Mouse (Mus musculus) midbrain, embryonic 14.5 days (tissue): ENCODE measurements around the gene Gdnf. TPM values are rescaled to one million over a fixed set of nuclear protein-coding genes. Genes with fewer than 3 reads are reported as not detected.

Source experiments
- ATAC-seq: fragments of 200-750 bp; cut with Nextera tagmentation; 2 replicates; pipeline ENCODE4 v1.8.0; 2017; ENCODE audit warnings: moderate number of reproducible peaks, moderate library complexity; ENCODE audit not compliant: low FRiP score, low TSS enrichment
- DNase-seq: peaks from one replicate; pipeline ENCODE4 v3.0.0-alpha.2; 2015
- H3K27ac ChIP-seq: fragments of 300-500 bp; sonication (generic); replicated peaks from 2 replicates; pipeline ENCODE4 v1.5.1; 2014; ENCODE audit warnings: mild to moderate bottlenecking, low read depth, low read length, moderate library complexity
- H3K27me3 ChIP-seq: fragments of 300-500 bp; sonication (generic); 2 replicates; pipeline ENCODE4 v1.6.1; 2014; ENCODE audit warnings: low read length, control low read depth, mixed read lengths; ENCODE audit not compliant: control insufficient read depth, insufficient read depth
- H3K36me3 ChIP-seq: fragments of 300-500 bp; sonication (generic); 2 replicates; pipeline ENCODE4 v1.6.1; 2014; ENCODE audit warnings: low read length, control low read depth; ENCODE audit not compliant: control insufficient read depth, insufficient read depth
- H3K4me1 ChIP-seq: fragments of 300-500 bp; sonication (generic); 2 replicates; pipeline ENCODE4 v1.6.1; 2014; ENCODE audit warnings: mild to moderate bottlenecking, antibody characterized with exemption, low read length, control low read depth; ENCODE audit not compliant: control insufficient read depth, insufficient read depth
- H3K4me2 ChIP-seq: fragments of 300-500 bp; sonication (generic); 2 replicates; pipeline ENCODE4 v1.6.1; 2014; ENCODE audit warnings: mild to moderate bottlenecking, low read length, moderate library complexity
- H3K4me3 ChIP-seq: fragments of 300-500 bp; sonication (generic); replicated peaks from 2 replicates; pipeline ENCODE4 v1.5.1; 2014; ENCODE audit warnings: low read depth, low read length
- H3K9ac ChIP-seq: fragments of 300-500 bp; sonication (generic); replicated peaks from 2 replicates; pipeline ENCODE4 v1.6.1; 2014; ENCODE audit warnings: mild to moderate bottlenecking, low read length, moderate library complexity
- H3K9me3 ChIP-seq: fragments of 300-500 bp; sonication (generic); 2 replicates; pipeline ENCODE4 v1.6.1; 2016; ENCODE audit warnings: low read length, control low read depth, mixed read lengths; ENCODE audit not compliant: control insufficient read depth
- WGBS: fragments of 180-500 bp; shearing (Covaris S2); extraction: QIAGEN DNeasy Blood & Tissue Kit; methylation state at CpG from one replicate; pipeline ENCODE4 v1.1.7; 2014; 5-methylcytosine and 5-hydroxymethylcytosine counted together
- polyA plus RNA-seq: library from polyadenylated mRNA; unstranded; fragments of >200 nt; fragmentation: Nextera tagmentation; extraction: Ambion mirVana; gene quantifications from 2 replicates; pipeline ENCODE4 v1.2.1, GENCODE M21; 2014

Gdnf gene
- polyA plus RNA-seq, 1 experiment from 2014 or later: 0.14 TPM

GRCm38 (mm10) chr15:7838921-7839309 is 28.3 kb downstream of the Gdnf start:
- DNase-seq (no peak), ATAC-seq (no peak)
- Histone ChIP-seq H3K27ac (no peak overlapping the region), H3K27me3 (no peaks in the 10 kb centered on the region), H3K36me3 (no peaks in the 10 kb centered on the region), H3K4me2 (no peak overlapping the region), H3K4me1 (no peaks in the 10 kb centered on the region), H3K9ac (no peak overlapping the region), H3K4me3 (no peak overlapping the region), H3K9me3 (no peaks in the 10 kb centered on the region)
- 74% methylated on average over 7 of the region's 7 CpGs for WGBS

DNA sequence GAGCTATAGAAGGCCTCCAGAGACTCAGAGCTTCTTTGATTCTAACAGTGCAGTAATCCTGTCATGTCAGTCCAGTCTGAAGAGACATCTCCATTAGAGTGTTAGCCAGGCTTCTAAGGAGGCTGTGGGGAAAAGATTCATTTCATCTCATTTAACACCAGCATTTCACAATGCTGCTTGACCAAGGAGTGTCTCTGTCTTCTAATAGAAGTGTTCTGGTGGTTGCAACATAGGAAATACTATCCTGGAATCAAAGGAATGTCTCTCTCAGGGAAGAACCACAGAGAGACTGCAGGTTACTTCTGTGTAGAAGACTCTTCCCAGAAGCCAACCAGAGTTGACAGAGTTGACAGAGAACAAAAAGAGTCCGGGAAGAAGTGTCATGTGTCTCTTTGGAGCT is 31.0 kb downstream of the Gdnf start:
- no peak overlapping the region for H3K4me2 ChIP-seq
- H3K9ac ChIP-seq: no peak overlapping the region
- 75% methylated on average over 1 of the region's 1 CpGs for WGBS
- H3K27me3 ChIP-seq: no peaks in the 10 kb centered on the region
- H3K36me3 ChIP-seq: no peaks in the 10 kb centered on the region
- no peak overlapping the region for H3K4me3 ChIP-seq
- no peaks in the 10 kb centered on the region for H3K4me1 ChIP-seq
- no peak overlapping the region for H3K27ac ChIP-seq
- no peaks in the 10 kb centered on the region for H3K9me3 ChIP-seq
- DNase-seq (no peak), ATAC-seq (no peak)

- no peaks in the 10 kb centered on the region for H3K36me3 ChIP-seq
- no peaks in the 10 kb centered on the region for H3K9me3 ChIP-seq
- DNase-seq (no peak), ATAC-seq (no peak)
- H3K4me3 ChIP-seq: no peak overlapping the region
- no peak overlapping the region for H3K27ac ChIP-seq
- H3K4me2 ChIP-seq: no peak overlapping the region
- WGBS: 84% methylated on average over 4 of the region's 4 CpGs
- no peaks in the 10 kb centered on the region for H3K4me1 ChIP-seq
- H3K27me3 ChIP-seq: no peaks in the 10 kb centered on the region
- no peak overlapping the region for H3K9ac ChIP-seq
These were observed 31.8 kb downstream of the Gdnf start for GRCm38 (mm10) chr15:7842398-7842797.

DNA sequence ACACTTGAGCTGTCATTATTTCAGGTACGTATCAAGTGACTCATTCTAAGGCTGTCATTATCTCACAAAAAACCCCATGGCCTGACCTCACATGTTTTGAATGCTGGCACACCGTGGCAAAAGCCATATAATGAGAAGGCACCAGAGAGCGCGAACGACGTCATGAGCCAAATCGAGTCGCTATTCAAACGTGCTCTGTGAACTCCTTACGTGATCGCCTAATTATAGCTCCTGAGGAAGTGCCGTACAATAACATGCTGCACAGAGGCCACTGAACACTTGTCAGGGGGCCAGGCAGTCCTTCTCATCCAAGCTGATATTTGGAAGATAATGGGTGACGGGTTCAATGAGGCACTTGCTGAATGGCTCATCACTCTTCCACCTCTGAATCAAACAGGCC is 46.8 kb downstream of the Gdnf start:
- H3K27ac ChIP-seq: no peak overlapping the region
- ATAC-seq (no peak), DNase-seq (no peak)
- H3K4me3 ChIP-seq: no peak overlapping the region
- H3K36me3 ChIP-seq: no peaks in the 10 kb centered on the region
- WGBS: 83% methylated on average over 13 of the region's 13 CpGs
- H3K9me3 ChIP-seq: no peaks in the 10 kb centered on the region
- no peak overlapping the region for H3K9ac ChIP-seq
- no peak overlapping the region for H3K4me2 ChIP-seq
- H3K27me3 ChIP-seq: no peaks in the 10 kb centered on the region
- H3K4me1 ChIP-seq: no peaks in the 10 kb centered on the region

GRCm38 (mm10) chr15:7858841-7859240 is 48.2 kb downstream of the Gdnf start:
- no peak overlapping the region for H3K4me2 ChIP-seq
- no peak for DNase-seq
- H3K4me3 ChIP-seq: no peak overlapping the region
- H3K27me3 ChIP-seq: no peaks in the 10 kb centered on the region
- H3K27ac ChIP-seq: no peak overlapping the region
- no peaks in the 10 kb centered on the region for H3K4me1 ChIP-seq
- no peak for ATAC-seq
- 87% methylated on average over 5 of the region's 5 CpGs for WGBS
- no peaks in the 10 kb centered on the region for H3K9me3 ChIP-seq
- no peak overlapping the region for H3K9ac ChIP-seq
- no peaks in the 10 kb centered on the region for H3K36me3 ChIP-seq

DNA sequence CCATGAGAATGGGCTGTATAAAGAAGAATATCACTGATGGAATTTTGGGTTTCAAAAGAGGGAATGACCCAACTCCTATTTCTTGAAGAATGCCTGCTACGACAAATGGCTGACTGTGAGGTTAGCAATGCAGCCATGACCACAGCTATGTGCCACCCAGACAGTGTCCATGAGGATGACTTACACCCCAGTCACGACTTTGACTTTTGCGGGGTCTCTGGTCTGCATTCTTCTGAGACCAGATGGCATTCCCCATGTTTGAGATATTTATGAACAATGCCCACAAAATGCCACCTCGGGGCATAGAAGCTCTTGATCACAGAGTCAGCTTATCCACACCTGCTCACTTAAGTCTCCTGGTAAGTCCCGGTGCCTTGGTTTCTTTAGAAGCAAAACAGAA is 52.2 kb downstream of the Gdnf start:
- H3K9me3 ChIP-seq: no peaks in the 10 kb centered on the region
- H3K27me3 ChIP-seq: no peaks in the 10 kb centered on the region
- 92% methylated on average over 5 of the region's 5 CpGs for WGBS
- no peak overlapping the region for H3K9ac ChIP-seq
- H3K4me1 ChIP-seq: no peaks in the 10 kb centered on the region
- H3K4me3 ChIP-seq: no peak overlapping the region
- H3K27ac ChIP-seq: no peak overlapping the region
- ATAC-seq (no peak), DNase-seq (no peak)
- H3K36me3 ChIP-seq: no peaks in the 10 kb centered on the region
- no peak overlapping the region for H3K4me2 ChIP-seq

DNA sequence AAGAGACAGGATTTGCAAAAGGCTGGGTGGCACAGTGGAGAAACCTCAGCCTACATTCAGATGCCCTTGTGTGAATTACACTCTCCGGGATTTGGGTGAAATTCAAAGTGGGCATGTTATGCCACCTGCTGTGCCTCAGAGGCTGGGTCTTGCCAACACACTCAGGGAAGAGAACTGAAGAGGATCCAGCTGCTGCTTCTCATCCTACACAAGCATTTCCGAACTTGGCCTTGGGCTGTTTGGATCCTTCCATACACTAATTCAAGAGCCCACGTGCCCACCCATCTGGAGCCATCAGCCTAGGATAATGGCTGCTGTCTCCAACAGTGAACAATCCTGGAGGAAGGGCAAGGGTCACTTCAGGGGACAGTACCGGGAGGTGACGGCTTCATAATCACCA is 52.7 kb downstream of the Gdnf start:
- no peaks in the 10 kb centered on the region for H3K9me3 ChIP-seq
- WGBS: 36% methylated on average over 5 of the region's 5 CpGs
- no peak overlapping the region for H3K27ac ChIP-seq
- H3K4me1 ChIP-seq: no peaks in the 10 kb centered on the region
- ATAC-seq: no peak
- no peaks in the 10 kb centered on the region for H3K27me3 ChIP-seq
- no peaks in the 10 kb centered on the region for H3K36me3 ChIP-seq
- H3K4me2 ChIP-seq: no peak overlapping the region
- no peak for DNase-seq
- H3K4me3 ChIP-seq: no peak overlapping the region
- no peak overlapping the region for H3K9ac ChIP-seq

GRCm38 (mm10) chr15:7865305-7865704 is 54.7 kb downstream of the Gdnf start:
- no peak for ATAC-seq

DNA sequence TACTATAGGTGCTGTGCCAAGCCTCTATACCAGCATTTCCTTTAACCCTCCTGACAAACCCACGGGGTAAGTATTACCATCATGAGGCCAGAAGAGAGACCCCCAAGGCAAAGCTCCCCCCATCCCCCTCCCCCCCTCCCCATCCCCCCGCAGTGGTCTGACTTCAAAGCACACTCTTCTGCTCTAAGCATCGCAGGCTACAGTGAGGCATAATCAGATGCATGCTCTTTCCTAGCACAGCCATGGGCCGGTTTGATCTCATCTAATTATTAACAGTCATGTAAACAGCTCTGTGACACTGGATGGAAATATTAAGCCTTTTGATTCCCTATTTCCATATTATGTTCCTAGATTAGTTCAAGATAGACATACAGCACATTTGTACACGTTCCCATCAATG is 61.8 kb downstream of the Gdnf start:
- WGBS: 61% methylated on average over 5 of the region's 5 CpGs
- H3K9ac ChIP-seq: no peak overlapping the region
- H3K9me3 ChIP-seq: no peaks in the 10 kb centered on the region
- no peaks in the 10 kb centered on the region for H3K36me3 ChIP-seq
- no peaks in the 10 kb centered on the region for H3K27me3 ChIP-seq
- no peak overlapping the region for H3K27ac ChIP-seq
- ATAC-seq (no peak), DNase-seq (no peak)
- H3K4me3 ChIP-seq: no peak overlapping the region
- peaks cover 2% of the 10 kb centered on the region; the same call in 1 of the 2 replicates for H3K4me1 ChIP-seq
- H3K4me2 ChIP-seq: no peak overlapping the region

More at GRCm38 (mm10) chr15:7865305-7865704, 54.7 kb downstream of the Gdnf start:
- Histone ChIP-seq H3K4me3 (no peak overlapping the region), H3K27me3 (no peaks in the 10 kb centered on the region), H3K36me3 (no peaks in the 10 kb centered on the region), H3K4me1 (no peaks in the 10 kb centered on the region), H3K9me3 (no peaks in the 10 kb centered on the region), H3K27ac (no peak overlapping the region), H3K4me2 (no peak overlapping the region), H3K9ac (no peak overlapping the region)
- WGBS: 98% methylated on average over 3 of the region's 3 CpGs
- no peak for DNase-seq
